Mouse (Mus musculus) lung, adult 2 months (tissue): ENCODE results near the gene Hsph1. TPM values are rescaled to one million over a fixed set of nuclear protein-coding genes. Genes with fewer than 3 reads are reported as not detected.

Source experiments
- DNase-seq: peaks from one replicate; pipeline ENCODE4 v3.0.0; 2022
- H3K4me1 ChIP-seq: fragments of 200-500 bp; 2 replicates; pipeline ENCODE4 v1.6.1; 2011; ENCODE audit warnings: low read length; ENCODE audit not compliant: control insufficient read depth, insufficient read depth
- H3K4me3 ChIP-seq: fragments of 200-500 bp; replicated peaks from 2 replicates; pipeline ENCODE3; 2011; ENCODE audit warnings: low read depth, mild to moderate bottlenecking, control low read depth, low read length; ENCODE audit errors: extremely low read depth
- CTCF ChIP-seq: fragments of 200-500 bp; IDR thresholded peaks from 2 replicates; pipeline ENCODE4 v1.5.1; 2011; ENCODE audit warnings: mild to moderate bottlenecking, low read length, control low read depth; ENCODE audit not compliant: insufficient read depth
- POLR2A ChIP-seq: fragments of 200-500 bp; IDR thresholded peaks from 2 replicates; pipeline ENCODE4 v1.6.1; 2011; ENCODE audit warnings: low read depth, mild to moderate bottlenecking, control low read depth, low read length, borderline replicate concordance; ENCODE audit errors: extremely low read depth
- WGBS: fragments of 180-500 bp; shearing (Covaris S2); methylation state at CpG from one replicate; pipeline ENCODE4 v1.1.7; 2018; 5-methylcytosine and 5-hydroxymethylcytosine counted together
- polyA plus RNA-seq: library from polyadenylated mRNA; depleted of rRNA; stranded (reverse); fragments of >200 nt; gene quantifications from 2 replicates; pipeline ENCODE4 v1.2.3, GENCODE M21; 2012

The Hsph1 gene
- polyA plus RNA-seq, 1 experiment, result 7.3 TPM

GRCm38 (mm10) chr5:149659414-149659780 lies 23.2 kb upstream of the Hsph1 start:
- TF ChIP-seq CTCF, result no peak
- no peaks in the 10 kb centered on the region for H3K4me1 ChIP-seq
- DNase-seq, result no peak
- 56% methylated on average over 9 of the region's 9 CpGs for WGBS
- H3K4me3 ChIP-seq, result no peak overlapping the region

GRCm38 (mm10) chr5:149658741-149659413 lies 22.7 kb upstream of the Hsph1 start:
- no peak for DNase-seq
- no peak for TF ChIP-seq CTCF
- no peak for TF ChIP-seq POLR2A
- 60% methylated on average over 9 of the region's 9 CpGs for WGBS
- Histone ChIP-seq H3K4me3 (no peak overlapping the region), H3K4me1 (no peaks in the 10 kb centered on the region)

DNA sequence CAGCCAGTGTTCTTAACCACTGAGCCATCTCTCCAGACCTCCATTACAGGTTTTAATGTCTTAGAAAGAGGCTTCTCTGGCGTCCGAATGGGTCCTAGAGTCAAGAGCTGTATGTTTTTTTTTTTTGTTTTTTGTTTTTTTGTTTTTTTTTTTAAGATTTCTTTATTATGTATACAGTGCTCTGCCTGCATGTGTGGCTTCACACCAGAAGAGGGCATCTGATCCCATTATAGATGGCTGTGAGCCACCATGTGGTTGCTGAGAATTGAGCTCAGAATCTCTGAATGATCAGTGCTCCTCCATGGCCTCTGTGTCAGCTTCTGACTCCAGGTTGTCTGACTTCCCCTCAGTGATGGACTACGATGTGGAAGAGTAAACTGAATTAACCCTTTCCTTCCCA lies 21.8 kb upstream of the Hsph1 start:
- TF ChIP-seq POLR2A, result no peak
- TF ChIP-seq CTCF, result no peak
- H3K4me1 ChIP-seq, result no peaks in the 10 kb centered on the region
- no peak for DNase-seq
- WGBS, result 55% methylated on average over 3 of the region's 3 CpGs
- no peak overlapping the region for H3K4me3 ChIP-seq

DNA sequence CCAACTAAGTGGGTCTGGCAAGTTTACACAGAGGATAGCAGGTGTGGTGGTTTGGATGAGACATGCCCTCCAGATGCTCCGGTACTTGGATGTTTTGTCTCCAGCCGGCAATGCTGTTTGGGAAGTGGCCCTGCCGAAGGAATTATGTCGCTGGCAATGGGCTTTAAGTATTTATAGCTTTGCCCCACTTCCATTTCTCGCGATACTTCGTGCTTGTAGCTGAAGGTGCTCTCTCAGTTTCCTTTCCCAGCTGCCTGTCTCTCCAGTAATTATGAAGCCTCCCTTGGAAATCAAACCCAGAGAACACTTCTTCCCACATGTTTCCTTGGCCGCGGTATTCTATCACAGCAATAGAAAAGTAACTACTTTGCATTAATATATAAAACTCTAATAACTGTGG lies 19.5 kb upstream of the Hsph1 start:
- Histone ChIP-seq H3K4me3 (no peak overlapping the region), H3K4me1 (no peaks in the 10 kb centered on the region)
- 88% methylated on average over 9 of the region's 9 CpGs for WGBS
- no peak for DNase-seq
- TF ChIP-seq POLR2A (no peak), CTCF (no peak)

GRCm38 (mm10) chr5:149650179-149650553 lies 14.0 kb upstream of the Hsph1 start:
- no peak overlapping the region for H3K4me3 ChIP-seq
- no peaks in the 10 kb centered on the region for H3K4me1 ChIP-seq
- TF ChIP-seq POLR2A (no peak), CTCF (no peak)
- 55% methylated on average over 4 of the region's 4 CpGs for WGBS
- DNase-seq, result no peak

- no peak overlapping the region for H3K4me3 ChIP-seq
- TF ChIP-seq POLR2A (no peak), CTCF (no peak)
- H3K4me1 ChIP-seq, result no peaks in the 10 kb centered on the region
- DNase-seq, result no peak
- WGBS, result 75% methylated on average over 14 of the region's 14 CpGs
Measured at GRCm38 (mm10) chr5:149649499-149650178, 13.5 kb upstream of the Hsph1 start.

DNA sequence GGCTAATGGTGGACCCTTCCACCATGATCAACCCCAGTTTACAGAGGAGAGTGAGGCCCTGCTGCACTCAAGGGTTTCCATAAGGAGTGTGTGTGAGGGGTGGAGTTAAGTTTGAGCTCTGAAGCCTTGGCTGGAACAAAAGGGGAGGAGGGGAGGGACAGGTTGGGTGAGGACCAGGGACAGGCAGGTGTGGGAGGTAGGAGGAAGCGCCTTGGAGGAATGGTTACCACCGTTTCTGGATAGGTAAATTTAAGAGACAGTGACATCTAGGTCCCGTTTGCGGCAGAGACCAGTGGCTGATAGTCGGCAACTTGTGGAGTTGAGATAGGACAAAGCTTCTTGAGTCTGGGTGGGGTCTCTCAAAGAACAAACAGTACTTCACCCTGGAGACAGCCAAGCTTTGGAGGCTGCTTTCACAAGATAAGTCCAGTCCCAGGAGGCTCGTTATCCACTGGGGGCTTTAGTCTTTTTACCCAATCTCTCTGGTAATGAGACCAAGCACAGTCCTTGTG lies 12.8 kb upstream of the Hsph1 start:
- Histone ChIP-seq H3K4me1 (no peaks in the 10 kb centered on the region), H3K4me3 (no peak overlapping the region)
- WGBS, result 62% methylated on average over 6 of the region's 6 CpGs
- no peak for TF ChIP-seq POLR2A
- TF ChIP-seq CTCF, result no peak
- no peak for DNase-seq

GRCm38 (mm10) chr5:149648196-149648595 lies 12.0 kb upstream of the Hsph1 start:
- TF ChIP-seq CTCF (no peak), POLR2A (no peak)
- H3K4me1 ChIP-seq, result no peaks in the 10 kb centered on the region
- H3K4me3 ChIP-seq, result no peak overlapping the region
- 24% methylated on average over 4 of the region's 4 CpGs for WGBS
- DNase-seq, result no peak

DNA sequence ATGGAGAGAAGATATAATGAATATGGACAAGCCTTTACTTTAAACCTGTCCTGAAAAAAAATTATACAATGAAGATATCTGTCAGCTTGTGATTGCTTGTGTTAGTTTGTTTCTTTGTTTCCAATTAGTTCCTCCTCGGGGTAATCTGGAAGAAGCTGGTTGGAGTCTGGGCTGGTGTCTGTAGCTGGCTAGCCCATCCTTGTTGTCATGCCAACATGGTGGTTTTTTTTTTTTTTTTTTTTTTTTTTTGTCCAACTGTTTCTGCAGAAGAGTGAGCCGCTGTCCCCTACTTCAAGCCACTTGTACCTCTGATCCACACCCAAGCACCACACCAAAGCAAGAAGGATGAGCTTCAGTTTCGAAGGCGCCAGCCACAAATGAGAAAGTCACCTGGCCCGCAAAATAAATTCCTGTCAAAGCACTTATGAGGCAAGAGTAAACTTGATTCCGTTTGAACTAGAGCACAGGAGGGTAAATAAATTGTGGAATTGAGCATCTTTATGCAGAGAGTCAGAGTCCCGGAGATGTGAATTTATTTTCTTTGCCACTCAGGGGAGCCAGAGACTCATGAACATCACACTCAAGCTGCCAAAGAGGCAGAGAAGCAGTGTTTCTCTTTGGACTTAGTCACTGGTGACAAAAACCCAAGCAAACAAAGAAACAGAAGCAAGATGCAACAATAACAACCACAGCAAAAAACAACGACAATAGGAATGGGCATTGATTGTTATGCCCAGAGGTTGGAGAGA lies 11.4 kb upstream of the Hsph1 start:
- WGBS, result 54% methylated on average over 8 of the region's 8 CpGs
- no peak overlapping the region for H3K4me3 ChIP-seq
- DNase-seq, result no peak
- TF ChIP-seq CTCF, result no peak
- no peak for TF ChIP-seq POLR2A
- no peaks in the 10 kb centered on the region for H3K4me1 ChIP-seq
